15 mouse cellular contexts compared by ENCODE assay signal in the genomic region with DNA sequence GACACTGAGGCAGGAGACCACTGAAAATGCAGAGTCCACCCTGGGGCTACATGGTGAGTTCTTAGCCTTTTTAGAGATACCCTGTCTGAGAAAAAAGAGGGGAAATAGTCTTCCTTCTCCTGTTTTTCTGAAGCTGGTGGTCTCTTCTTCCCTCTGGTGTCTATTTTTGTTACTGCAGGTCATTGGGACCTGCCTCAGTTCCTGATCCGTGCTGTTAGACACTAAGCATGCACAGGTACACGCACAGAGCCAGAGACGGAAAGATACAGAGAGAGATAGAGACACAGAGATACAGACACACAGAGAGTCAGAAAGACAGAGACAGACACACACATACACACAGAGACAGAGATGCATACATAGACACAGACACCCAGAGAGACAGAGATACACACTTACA. TPM values are rescaled to one million over a fixed set of nuclear protein-coding genes. Genes with fewer than 3 reads are reported as not detected.
DNase-seq lines count a peak whose midpoint lies in the region; ATAC-seq and TF ChIP-seq lines count a peak whose summit lies in the region.
"Had no signal": no experiment of that assay in that cellular context is flagged by ENCODE, and none has a peak within 500 bp of the region (broad histone marks: within the 10 kb centered on the region; RNA-seq: fewer than 3 reads in every experiment).

No protein-coding gene starts in this region.

- no peaks in the 10 kb centered on the region for H3K36me3 ChIP-seq in hindbrain, postnatal 0 days (ENCODE audit: insufficient read depth, low read length)
- no peaks in the 10 kb centered on the region for H3K36me3 ChIP-seq in hindbrain, embryonic 12.5 days
- no peaks in the 10 kb centered on the region for H3K36me3 ChIP-seq in lung, postnatal 0 days (ENCODE audit: insufficient read depth, low read length)
- no peaks in the 10 kb centered on the region for H3K36me3 ChIP-seq in intestine, embryonic 15.5 days

- ATAC-seq in hindbrain, postnatal 0 days, result peak; percentile 56; the same call in 1 of the 2 replicates
- ATAC-seq in hindbrain, embryonic 12.5 days (ENCODE audit: low FRiP score), result no peak
- no peak for ATAC-seq in lung, postnatal 0 days
- no peak for ATAC-seq in intestine, embryonic 15.5 days

- no peaks in the 10 kb centered on the region for H3K9me3 ChIP-seq in hindbrain, postnatal 0 days (ENCODE audit: low read length)
- H3K9me3 ChIP-seq in hindbrain, embryonic 12.5 days (replicated peaks), result no peaks in the 10 kb centered on the region
- H3K9me3 ChIP-seq in lung, postnatal 0 days (ENCODE audit: low read length), result no peaks in the 10 kb centered on the region
- H3K9me3 ChIP-seq in intestine, embryonic 15.5 days, result no peaks in the 10 kb centered on the region

- TF ChIP-seq CTCF in hindbrain, postnatal 0 days (IDR thresholded peaks at IDR 0.05; ENCODE audit: low read depth), result peak; percentile 80
- peak; percentile 57 for TF ChIP-seq CTCF in lung, postnatal 0 days (IDR thresholded peaks at IDR 0.05)

- no peak overlapping the region for H3K4me2 ChIP-seq in hindbrain, postnatal 0 days (ENCODE audit: low read depth, low read length)
- H3K4me2 ChIP-seq in hindbrain, embryonic 12.5 days (replicated peaks), result no peak overlapping the region
- no peak overlapping the region for H3K4me2 ChIP-seq in lung, postnatal 0 days (replicated peaks; ENCODE audit: low read depth, low read length)
- H3K4me2 ChIP-seq in intestine, embryonic 15.5 days (replicated peaks), result no peak overlapping the region

- DNase-seq in adrenal gland, postnatal 10 days, result peak; percentile 18
- DNase-seq in adrenal gland, adult 8-10 months, result no peak
- peak; percentile 49 for DNase-seq in hindbrain, postnatal 0 days (ENCODE audit: low spot score)
- DNase-seq in lung, postnatal 0 days (ENCODE audit: low spot score), result no peak
- DNase-seq in lung, postnatal 4 days, result no peak
- DNase-seq in embryo, embryonic 9.5 days (ENCODE audit: extremely low spot score), result peak; percentile 22
- DNase-seq: cerebellum, adult 2 months; lung, adult 18-20 months had no signal

- no peak overlapping the region for H3K9ac ChIP-seq in hindbrain, postnatal 0 days (replicated peaks; ENCODE audit: low read length)
- H3K9ac ChIP-seq in hindbrain, embryonic 12.5 days, result no peak overlapping the region
- H3K9ac ChIP-seq in lung, postnatal 0 days (replicated peaks; ENCODE audit: low read depth), result no peak overlapping the region
- no peak overlapping the region for H3K9ac ChIP-seq in intestine, embryonic 15.5 days

- H3K4me3 ChIP-seq in hindbrain, postnatal 0 days (ENCODE audit: low read length), result no peak overlapping the region
- H3K4me3 ChIP-seq in hindbrain, embryonic 12.5 days, result no peak overlapping the region
- H3K4me3 ChIP-seq in lung, postnatal 0 days (ENCODE audit: low read depth, low read length), result no peak overlapping the region
- H3K4me3 ChIP-seq in intestine, embryonic 15.5 days (replicated peaks), result no peak overlapping the region

- no peak overlapping the region for H3K27ac ChIP-seq in hindbrain, postnatal 0 days
- no peak overlapping the region for H3K27ac ChIP-seq in hindbrain, embryonic 12.5 days
- H3K27ac ChIP-seq in lung, postnatal 0 days (ENCODE audit: low read length), result no peak overlapping the region
- no peak overlapping the region for H3K27ac ChIP-seq in intestine, embryonic 15.5 days

- no peaks in the 10 kb centered on the region for H3K27me3 ChIP-seq in hindbrain, postnatal 0 days (ENCODE audit: insufficient read depth, low read length)
- no peaks in the 10 kb centered on the region for H3K27me3 ChIP-seq in hindbrain, embryonic 12.5 days
- no peaks in the 10 kb centered on the region for H3K27me3 ChIP-seq in lung, postnatal 0 days (replicated peaks; ENCODE audit: insufficient read depth, low read length)
- H3K27me3 ChIP-seq in intestine, embryonic 15.5 days (replicated peaks), result no peaks in the 10 kb centered on the region

- no peaks in the 10 kb centered on the region for H3K4me1 ChIP-seq in hindbrain, postnatal 0 days (ENCODE audit: insufficient read depth, low read length)
- no peaks in the 10 kb centered on the region for H3K4me1 ChIP-seq in hindbrain, embryonic 12.5 days
- H3K4me1 ChIP-seq in lung, postnatal 0 days (ENCODE audit: insufficient read depth, low read depth, low read length), result no peaks in the 10 kb centered on the region
- H3K4me1 ChIP-seq in intestine, embryonic 15.5 days (replicated peaks), result no peaks in the 10 kb centered on the region

- TF ChIP-seq EP300 in lung, postnatal 0 days (IDR thresholded peaks at IDR 0.05), result no peak

- whole genome bisulfite sequencing in hindbrain, postnatal 0 days, result 42% methylated on average over 3 of the region's 3 CpGs
- WGBS in hindbrain, embryonic 12.5 days, result 44% methylated on average over 3 of the region's 3 CpGs
- WGBS in lung, postnatal 0 days, result 38% methylated on average over 3 of the region's 3 CpGs
- 30% methylated on average over 3 of the region's 3 CpGs for WGBS in intestine, embryonic 15.5 days

RNA-seq across cellular contexts. Expression of a gene that starts 5.3 kb away (rescaled TPM):
- not detected for total RNA-seq in adrenal gland, postnatal 10 days (2021)
- total RNA-seq in adrenal gland, adult 8-10 months (2022), result not detected
- not detected in 2 replicates for total RNA-seq in hindbrain, postnatal 0 days (2014; rRNA removed)
- not detected in 2 replicates for polyA plus RNA-seq in hindbrain, postnatal 0 days (2015; fragmentation: Nextera tagmentation; extraction: Ambion mirVana)
- not detected in 2 replicates for polyA plus RNA-seq in hindbrain, embryonic 12.5 days (2016; fragmentation: Nextera tagmentation; extraction: Ambion mirVana)
- polyA plus RNA-seq in lung, postnatal 0 days (2015; fragmentation: Nextera tagmentation; extraction: Ambion mirVana), result not detected in 2 replicates
- polyA plus RNA-seq in intestine, embryonic 15.5 days (2015; fragmentation: Nextera tagmentation; extraction: Ambion mirVana), result not detected in 2 replicates
- total RNA-seq: adrenal gland, postnatal 4 days; left cerebral cortex, postnatal 36 days had no signal
- polyA plus RNA-seq: cerebellum, adult 2 months; heart, embryonic 16.5 days; kidney, embryonic 16.5 days; testis, adult 2 months had no signal

RNA-seq across cellular contexts. Expression of a gene that starts 5.8 kb away (rescaled TPM):
- total RNA-seq in adrenal gland, postnatal 10 days (2021), result 1 to 10 TPM; 4.5 to 5.8 TPM
- 10 to 100 TPM in 2 of 4 experiments, 1 to 10 TPM in 2; 5.7 to 12.4 (median 9.7) TPM for total RNA-seq in adrenal gland, adult 8-10 months (2022)
- total RNA-seq in hindbrain, postnatal 0 days (2014; rRNA removed), result 5.4 and 6.2 TPM in 2 replicates
- 7.5 and 9.5 TPM in 2 replicates for polyA plus RNA-seq in hindbrain, postnatal 0 days (2015; fragmentation: Nextera tagmentation; extraction: Ambion mirVana)
- polyA plus RNA-seq in hindbrain, embryonic 12.5 days (2016; fragmentation: Nextera tagmentation; extraction: Ambion mirVana), result 10.1 and 10.3 TPM in 2 replicates
- polyA plus RNA-seq in lung, postnatal 0 days (2015; fragmentation: Nextera tagmentation; extraction: Ambion mirVana), result 5.7 and 5.9 TPM in 2 replicates
- polyA plus RNA-seq in intestine, embryonic 15.5 days (2015; fragmentation: Nextera tagmentation; extraction: Ambion mirVana), result 6.7 and 7.4 TPM in 2 replicates

RNA-seq across cellular contexts. Expression of a gene that starts 39.2 kb away (rescaled TPM):
- total RNA-seq in adrenal gland, postnatal 10 days (2021), result under 1 TPM; 0.09 to 0.33 TPM
- under 1 TPM; 0.15 to 0.91 (median 0.39) TPM for total RNA-seq in adrenal gland, adult 8-10 months (2022)
- not detected in 2 replicates for total RNA-seq in hindbrain, postnatal 0 days (2014; rRNA removed)
- not detected in 2 replicates for polyA plus RNA-seq in hindbrain, postnatal 0 days (2015; fragmentation: Nextera tagmentation; extraction: Ambion mirVana)
- polyA plus RNA-seq in hindbrain, embryonic 12.5 days (2016; fragmentation: Nextera tagmentation; extraction: Ambion mirVana), result not detected in 2 replicates
- polyA plus RNA-seq in lung, postnatal 0 days (2015; fragmentation: Nextera tagmentation; extraction: Ambion mirVana), result not detected in 2 replicates
- polyA plus RNA-seq in intestine, embryonic 15.5 days (2015; fragmentation: Nextera tagmentation; extraction: Ambion mirVana), result not detected in 2 replicates
- total RNA-seq: left cerebral cortex, postnatal 36 days had no signal
- polyA plus RNA-seq: cerebellum, adult 2 months; heart, embryonic 16.5 days; kidney, embryonic 16.5 days; testis, adult 2 months had no signal

RNA-seq across cellular contexts. Expression of a gene that starts 49.8 kb away (rescaled TPM):
- total RNA-seq in adrenal gland, postnatal 10 days (2021), result not detected
- total RNA-seq in adrenal gland, adult 8-10 months (2022), result not detected
- not detected in 2 replicates for total RNA-seq in hindbrain, postnatal 0 days (2014; rRNA removed)
- polyA plus RNA-seq in hindbrain, postnatal 0 days (2015; fragmentation: Nextera tagmentation; extraction: Ambion mirVana), result not detected in 2 replicates
- not detected in 2 replicates for polyA plus RNA-seq in hindbrain, embryonic 12.5 days (2016; fragmentation: Nextera tagmentation; extraction: Ambion mirVana)
- not detected in 2 replicates for polyA plus RNA-seq in lung, postnatal 0 days (2015; fragmentation: Nextera tagmentation; extraction: Ambion mirVana)
- not detected in 2 replicates for polyA plus RNA-seq in intestine, embryonic 15.5 days (2015; fragmentation: Nextera tagmentation; extraction: Ambion mirVana)
- total RNA-seq: adrenal gland, postnatal 4 days; left cerebral cortex, postnatal 36 days had no signal
- polyA plus RNA-seq: cerebellum, adult 2 months; heart, embryonic 16.5 days; kidney, embryonic 16.5 days; testis, adult 2 months had no signal

Comparison
In these comparisons a context has a peak if more than half of its experiments do, and no peak if none do; other contexts are left out.
1. DNase-seq: peak in adrenal gland, postnatal 10 days (single experiment), hindbrain, postnatal 0 days (single experiment) and embryo, embryonic 9.5 days (single experiment); none in adrenal gland, adult 8-10 months (single experiment), lung, postnatal 0 days (single experiment) and lung, postnatal 4 days (0 of 2).